Mouse (Mus musculus) left cerebral cortex, adult 6 months (tissue): ENCODE measurements around the gene Prdm8. TPM values are rescaled to one million over a fixed set of nuclear protein-coding genes. Genes with fewer than 3 reads are reported as not detected.

ENCODE experiments used
- long read RNA-seq, 2 experiments: library from polyadenylated mRNA; unstranded; transcript quantifications; one replicate each; pipeline ENCODE4 v2.0.0; 2019 to 2020
- polyA plus RNA-seq: library from polyadenylated mRNA; unstranded; fragments of <200 nt; fragmentation: Nextera tagmentation; gene quantifications from 2 replicates; pipeline ENCODE4 v1.2.3, GENCODE M21; 2021

The Prdm8 gene
- polyA plus RNA-seq: 2.9 and 3.6 TPM in 2 replicates
- long read RNA-seq, experiment 1, partial matches to known transcripts: 0 of 4 reads
- long read RNA-seq, experiment 1, other reads (novel, unspliced or antisense): 4 of 4 reads
- long read RNA-seq, experiment 2, partial matches to known transcripts: 0 of 4 reads
- long read RNA-seq, experiment 2, other reads (novel, unspliced or antisense): 4 of 4 reads

DNA sequence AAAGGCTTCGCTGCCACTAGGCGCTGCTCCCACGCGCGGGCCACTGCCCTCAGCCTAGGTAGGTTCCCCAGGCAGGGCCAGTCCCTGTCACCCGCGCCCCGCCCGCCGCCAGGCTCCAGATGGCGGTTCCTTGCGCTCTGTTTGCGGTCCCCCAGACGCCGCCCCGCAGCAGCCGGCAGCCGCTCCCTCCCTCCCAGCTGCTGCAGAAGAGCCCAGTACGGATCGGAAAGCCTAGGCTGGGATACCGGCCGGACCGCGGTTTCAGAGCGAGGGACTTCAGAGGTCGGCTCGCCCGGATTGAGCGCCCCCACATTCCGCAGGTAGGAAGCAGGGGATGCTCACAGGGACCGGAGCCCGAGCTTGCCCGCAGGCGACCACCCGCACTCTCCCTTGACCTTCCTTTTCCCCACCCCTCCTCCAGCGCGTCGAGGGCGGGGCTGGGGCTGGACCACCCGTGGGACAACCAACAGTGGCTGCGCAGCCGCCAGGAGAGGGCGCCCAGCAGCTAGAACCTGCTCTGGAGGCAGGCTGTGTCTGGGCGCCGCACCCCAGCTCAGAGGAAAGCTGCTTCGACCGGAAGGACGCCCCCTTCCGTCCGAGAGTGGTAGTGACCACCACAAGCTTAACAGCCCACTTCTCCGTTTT lies at the start of gene Prdm8:
Prdm8 (plus strand) TSS at position 19 of the 645 bp plus-strand sequence.

Other genes with a start within 250 kb of the Prdm8 start
- 0.45 and 0.76 TPM in 2 replicates for gene Antxr2, start 136.2 kb upstream of the Prdm8 start, polyA plus RNA-seq
- 2.3 and 2.9 TPM in 2 replicates for gene Fgf5, start 87.0 kb downstream of the Prdm8 start, polyA plus RNA-seq
- gene Cfap299, start 162.1 kb downstream of the Prdm8 start, polyA plus RNA-seq: 1.4 and 2.6 TPM in 2 replicates